Mouse (Mus musculus) liver, embryonic 12.5 days (tissue): ENCODE measurements around the gene Sept3. TPM values are rescaled to one million over a fixed set of nuclear protein-coding genes. Genes with fewer than 3 reads are reported as not detected.
A peak's percentile ranks its signal among the peaks of the same experiment; 100 is the strongest.

Experiments
- ATAC-seq: fragments of 200-750 bp; cut with Nextera tagmentation; 2 replicates; pipeline ENCODE4 v1.8.0; 2017; ENCODE audit warnings: moderate number of reproducible peaks, mild to moderate bottlenecking, moderate library complexity
- H3K27ac ChIP-seq: fragments of 300-500 bp; sonication (generic); 2 replicates; pipeline ENCODE4 v1.5.1; 2016; ENCODE audit warnings: mild to moderate bottlenecking
- H3K27me3 ChIP-seq: fragments of 300-500 bp; sonication (generic); replicated peaks from 2 replicates; pipeline ENCODE4 v1.6.1; 2016; ENCODE audit warnings: mild to moderate bottlenecking, moderate library complexity
- H3K36me3 ChIP-seq: fragments of 300-500 bp; sonication (generic); 2 replicates; pipeline ENCODE4 v1.6.1; 2016; ENCODE audit warnings: mild to moderate bottlenecking, moderate library complexity
- H3K4me1 ChIP-seq: fragments of 300-500 bp; sonication (generic); 2 replicates; pipeline ENCODE4 v1.6.1; 2016
- H3K4me2 ChIP-seq: fragments of 300-500 bp; sonication (generic); 2 replicates; pipeline ENCODE4 v1.6.1; 2016; ENCODE audit warnings: mild to moderate bottlenecking, moderate library complexity
- H3K4me3 ChIP-seq: fragments of 300-500 bp; sonication (generic); 2 replicates; pipeline ENCODE4 v1.5.1; 2016; ENCODE audit warnings: mild to moderate bottlenecking, moderate library complexity
- H3K9ac ChIP-seq: fragments of 300-500 bp; sonication (generic); 2 replicates; pipeline ENCODE4 v1.6.1; 2016; ENCODE audit warnings: mild to moderate bottlenecking, moderate library complexity
- H3K9me3 ChIP-seq: fragments of 300-500 bp; sonication (generic); replicated peaks from 2 replicates; pipeline ENCODE4 v1.6.1; 2016; ENCODE audit warnings: mild to moderate bottlenecking, moderate library complexity
- WGBS: fragments of 180-500 bp; shearing (Covaris S2); methylation state at CpG from one replicate; pipeline ENCODE4 v1.1.7; 2016; ENCODE audit not compliant: insufficient replicate concordance; 5-methylcytosine and 5-hydroxymethylcytosine counted together
- polyA plus RNA-seq: library from polyadenylated mRNA; unstranded; fragments of >200 nt; fragmentation: Nextera tagmentation; extraction: Ambion mirVana; gene quantifications from 2 replicates; pipeline ENCODE4 v1.2.1, GENCODE M21; 2016

Gene Sept3
- 0.81 and 1.4 TPM in 2 replicates for polyA plus RNA-seq

- peak within 1 kb of the TSS; percentile 46 for H3K4me3 ChIP-seq
- ATAC-seq: no peak
- H3K36me3 ChIP-seq: no peaks in the 10 kb centered on the region
- no peaks in the 10 kb centered on the region for H3K9me3 ChIP-seq
- WGBS: 22% methylated on average over 6 of the region's 6 CpGs
- peaks cover 81% of the 10 kb centered on the region for H3K27me3 ChIP-seq
- no peak within 1 kb of the TSS for H3K27ac ChIP-seq
- H3K4me2 ChIP-seq: peak within 1 kb of the TSS; percentile 67
- H3K4me1 ChIP-seq: peaks cover 22% of the 10 kb centered on the region
- no peak within 1 kb of the TSS for H3K9ac ChIP-seq
Measured at GRCm38 (mm10) chr15:82274593-82274926, at the start of gene Sept3. Gene Sept3, plus strand, starts transcription at chr15:82274893.

GRCm38 (mm10) chr15:82225769-82226168 is 48.9 kb upstream of the Sept3 start:
- peaks cover 60% of the 10 kb centered on the region for H3K27me3 ChIP-seq
- H3K4me2 ChIP-seq: no peak overlapping the region
- H3K4me1 ChIP-seq: peaks cover 65% of the 10 kb centered on the region
- WGBS: 58% methylated on average over 5 of the region's 5 CpGs
- no peak for ATAC-seq
- H3K4me3 ChIP-seq: no peak overlapping the region
- no peak overlapping the region for H3K9ac ChIP-seq
- H3K9me3 ChIP-seq: no peaks in the 10 kb centered on the region
- H3K27ac ChIP-seq: no peak overlapping the region
- no peaks in the 10 kb centered on the region for H3K36me3 ChIP-seq

- peaks cover 13% of the 10 kb centered on the region; the same call in 1 of the 2 replicates for H3K36me3 ChIP-seq
- 37% methylated on average over 11 of the region's 11 CpGs for WGBS
- peak overlapping the region; percentile 63 for H3K4me2 ChIP-seq
- ATAC-seq: peak; percentile 98
- no peaks in the 10 kb centered on the region for H3K9me3 ChIP-seq
- peak overlapping the region; percentile 63 for H3K9ac ChIP-seq
- 0 out of 2 replicates have a peak overlapping the region, but pooled peaks have one; percentile 12 for H3K4me3 ChIP-seq
- peak overlapping the region; percentile 90 for H3K27ac ChIP-seq
- H3K27me3 ChIP-seq: peaks cover 22% of the 10 kb centered on the region
- peaks cover 57% of the 10 kb centered on the region for H3K4me1 ChIP-seq
Measured at GRCm38 (mm10) chr15:82229542-82230045, 45.1 kb upstream of the Sept3 start.

GRCm38 (mm10) chr15:82230098-82230611 is 44.5 kb upstream of the Sept3 start:
- H3K27ac ChIP-seq: peak overlapping the region; percentile 90
- H3K27me3 ChIP-seq: peaks cover 17% of the 10 kb centered on the region
- 0 out of 2 replicates have a peak overlapping the region, but pooled peaks have one; percentile 12 for H3K4me3 ChIP-seq
- 58% methylated on average over 6 of the region's 6 CpGs for WGBS
- H3K36me3 ChIP-seq: peaks cover 13% of the 10 kb centered on the region; the same call in 1 of the 2 replicates
- peaks cover 54% of the 10 kb centered on the region for H3K4me1 ChIP-seq
- H3K9ac ChIP-seq: peak overlapping the region; percentile 62
- H3K4me2 ChIP-seq: peak overlapping the region; percentile 63
- peak; percentile 64 for ATAC-seq
- H3K9me3 ChIP-seq: no peaks in the 10 kb centered on the region

DNA sequence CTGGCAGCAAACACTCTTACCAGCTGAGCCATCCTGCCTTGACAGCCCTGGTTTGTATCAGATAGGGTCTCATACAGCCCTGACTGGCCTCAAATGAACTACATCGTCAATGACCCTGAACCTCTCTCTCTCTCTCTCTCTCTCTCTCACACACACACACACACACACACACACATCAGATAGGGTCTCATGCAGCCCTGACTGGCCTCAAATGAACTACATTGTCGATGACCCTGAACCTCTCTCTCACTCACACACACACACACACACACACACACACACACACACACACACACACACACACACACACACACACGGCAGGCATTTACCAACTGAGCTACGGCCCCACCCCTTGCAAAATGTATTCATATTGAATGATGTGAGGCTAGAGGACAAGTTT is 43.6 kb upstream of the Sept3 start:
- peaks cover 54% of the 10 kb centered on the region for H3K4me1 ChIP-seq
- no peaks in the 10 kb centered on the region for H3K9me3 ChIP-seq
- peaks cover 7% of the 10 kb centered on the region for H3K27me3 ChIP-seq
- WGBS: 66% methylated on average over 4 of the region's 4 CpGs
- no peak overlapping the region for H3K4me2 ChIP-seq
- peak overlapping the region; percentile 90 for H3K27ac ChIP-seq
- no peak overlapping the region for H3K9ac ChIP-seq
- ATAC-seq: no peak
- no peak overlapping the region for H3K4me3 ChIP-seq
- peaks cover 13% of the 10 kb centered on the region; the same call in 1 of the 2 replicates for H3K36me3 ChIP-seq

DNA sequence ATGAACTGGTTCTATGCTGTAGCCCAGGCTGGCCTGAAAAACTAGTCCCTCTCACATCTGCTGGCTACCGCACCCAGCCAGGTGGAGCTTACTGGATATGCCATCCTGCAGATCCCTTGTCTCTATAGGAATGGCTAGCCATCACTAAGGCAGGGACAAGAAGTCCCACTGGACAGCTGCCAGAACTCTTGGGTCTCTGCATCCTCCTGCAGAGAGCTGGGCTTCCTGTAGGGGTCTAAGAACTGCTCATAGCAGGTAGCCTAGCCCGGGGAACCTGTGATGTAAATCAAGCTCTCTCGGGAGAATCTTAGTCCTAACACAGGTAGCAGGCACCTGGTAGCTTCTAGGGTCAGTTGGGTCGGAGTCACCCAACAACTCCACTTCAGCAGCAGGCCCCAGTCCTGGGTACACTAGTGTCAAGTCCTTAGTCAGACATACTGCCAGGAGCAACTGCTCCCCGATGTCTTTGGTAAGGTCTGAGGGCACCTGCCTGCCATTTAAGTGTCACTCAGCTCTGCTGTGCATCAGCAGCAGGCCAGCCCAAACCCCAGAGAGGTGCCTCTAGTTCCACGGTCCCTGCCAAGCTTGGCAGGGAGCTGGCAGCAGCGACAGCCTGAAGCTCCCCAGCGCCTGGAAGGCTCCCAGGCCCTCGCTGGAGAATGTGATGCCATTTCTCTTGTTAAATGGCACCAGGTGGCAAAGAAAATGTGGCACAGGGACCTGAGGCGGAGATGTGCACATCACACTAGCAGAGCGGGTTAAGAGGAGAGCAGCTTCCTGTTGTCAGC is 42.9 kb upstream of the Sept3 start:
- no peak for ATAC-seq
- Histone ChIP-seq H3K4me2 (no peak overlapping the region), H3K4me3 (no peak overlapping the region), H3K27ac (peak overlapping the region; percentile 90), H3K9ac (no peak overlapping the region), H3K4me1 (peaks cover 54% of the 10 kb centered on the region), H3K9me3 (no peaks in the 10 kb centered on the region), H3K27me3 (peaks cover 1% of the 10 kb centered on the region; the same call in 1 of the 2 replicates), H3K36me3 (peaks cover 13% of the 10 kb centered on the region; the same call in 1 of the 2 replicates)
- 71% methylated on average over 11 of the region's 11 CpGs for WGBS

GRCm38 (mm10) chr15:82232651-82233050 is 42.0 kb upstream of the Sept3 start:
- Histone ChIP-seq H3K9ac (no peak overlapping the region), H3K4me1 (peaks cover 50% of the 10 kb centered on the region), H3K4me3 (no peak overlapping the region), H3K4me2 (no peak overlapping the region), H3K27me3 (no peaks in the 10 kb centered on the region), H3K36me3 (peaks cover 18% of the 10 kb centered on the region), H3K9me3 (no peaks in the 10 kb centered on the region), H3K27ac (no peak overlapping the region; the same call in 1 of the 2 replicates)
- 82% methylated on average over 4 of the region's 4 CpGs for WGBS
- ATAC-seq: no peak

DNA sequence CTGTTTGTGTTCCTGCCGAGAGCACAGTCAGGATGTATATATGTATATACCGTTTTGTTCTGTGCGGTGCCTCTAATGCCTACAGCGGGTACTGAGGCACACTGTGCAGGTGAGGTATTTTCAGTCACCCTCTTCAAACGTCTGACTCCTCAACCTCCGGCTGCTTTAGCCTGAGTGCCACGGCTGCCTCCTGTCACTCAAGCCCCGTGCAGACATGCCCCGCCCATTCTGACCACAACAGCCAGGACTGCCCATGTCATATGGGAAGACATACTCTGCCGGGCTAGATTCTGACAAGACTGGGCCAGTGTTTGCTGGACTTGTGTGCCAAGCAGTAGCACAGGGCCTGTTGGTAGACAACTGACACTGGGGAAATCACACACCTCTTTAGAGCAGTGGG is 39.0 kb upstream of the Sept3 start:
- 45% methylated on average over 10 of the region's 10 CpGs for WGBS
- Histone ChIP-seq H3K4me1 (peaks cover 26% of the 10 kb centered on the region), H3K36me3 (peaks cover 37% of the 10 kb centered on the region), H3K9me3 (no peaks in the 10 kb centered on the region), H3K4me2 (no peak overlapping the region), H3K27me3 (no peaks in the 10 kb centered on the region), H3K4me3 (no peak overlapping the region), H3K27ac (peak overlapping the region; percentile 30; the same call in 1 of the 2 replicates), H3K9ac (no peak overlapping the region)
- ATAC-seq: peak; percentile 33; the same call in 1 of the 2 replicates

DNA sequence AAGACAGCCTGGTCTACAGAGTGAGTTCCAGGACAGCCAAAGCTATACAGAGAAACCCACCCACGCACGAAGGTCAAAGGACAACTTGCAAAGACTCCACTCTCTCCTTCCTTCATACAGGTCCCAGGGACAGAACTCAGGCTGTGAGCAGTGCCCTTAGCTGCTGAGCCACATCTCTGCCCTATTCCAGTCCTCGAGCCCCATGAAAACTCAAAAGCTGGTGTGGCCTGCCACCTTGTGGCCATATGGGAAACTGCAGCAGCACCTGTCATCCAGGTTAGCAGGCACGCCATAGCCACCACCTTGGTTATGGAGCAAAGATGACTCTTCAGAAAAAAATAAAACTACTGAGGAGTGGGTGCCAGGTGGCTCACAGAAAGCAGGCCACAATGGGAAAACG is 38.1 kb upstream of the Sept3 start:
- no peak overlapping the region for H3K4me2 ChIP-seq
- 21% methylated on average over 5 of the region's 5 CpGs for WGBS
- peaks cover 17% of the 10 kb centered on the region for H3K4me1 ChIP-seq
- H3K4me3 ChIP-seq: no peak overlapping the region
- peak; percentile 72 for ATAC-seq
- no peak overlapping the region for H3K27ac ChIP-seq
- no peaks in the 10 kb centered on the region for H3K9me3 ChIP-seq
- H3K27me3 ChIP-seq: no peaks in the 10 kb centered on the region
- H3K9ac ChIP-seq: no peak overlapping the region
- H3K36me3 ChIP-seq: peaks cover 41% of the 10 kb centered on the region

DNA sequence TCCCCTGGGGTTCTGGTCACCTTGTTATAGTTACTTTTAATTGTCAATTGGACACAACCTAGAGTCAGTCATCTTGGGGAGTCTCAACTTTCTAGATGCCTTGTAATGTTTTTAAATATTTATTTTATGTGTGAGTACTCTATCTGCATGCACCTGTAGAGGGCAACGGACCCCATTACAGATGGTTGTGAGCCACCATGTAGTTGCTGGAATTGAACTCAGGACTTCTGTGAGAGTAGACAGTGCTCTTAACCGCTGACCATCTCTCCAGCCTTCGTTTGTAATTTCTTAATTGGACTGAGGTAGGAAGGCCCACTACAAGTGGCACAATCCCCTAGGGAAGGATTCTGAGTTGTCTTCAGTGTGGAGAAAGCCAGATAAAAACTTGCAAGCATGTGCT is 31.4 kb upstream of the Sept3 start:
- H3K4me2 ChIP-seq: peak overlapping the region; percentile 95
- H3K4me3 ChIP-seq: peak overlapping the region; percentile 72
- WGBS: 65% methylated on average over 3 of the region's 3 CpGs
- H3K9me3 ChIP-seq: no peaks in the 10 kb centered on the region
- ATAC-seq: no peak
- H3K4me1 ChIP-seq: peaks cover 18% of the 10 kb centered on the region
- H3K36me3 ChIP-seq: peaks cover 17% of the 10 kb centered on the region
- H3K27ac ChIP-seq: peak overlapping the region; percentile 85; the same call in 1 of the 2 replicates
- peak overlapping the region; percentile 84 for H3K9ac ChIP-seq
- H3K27me3 ChIP-seq: no peaks in the 10 kb centered on the region

DNA sequence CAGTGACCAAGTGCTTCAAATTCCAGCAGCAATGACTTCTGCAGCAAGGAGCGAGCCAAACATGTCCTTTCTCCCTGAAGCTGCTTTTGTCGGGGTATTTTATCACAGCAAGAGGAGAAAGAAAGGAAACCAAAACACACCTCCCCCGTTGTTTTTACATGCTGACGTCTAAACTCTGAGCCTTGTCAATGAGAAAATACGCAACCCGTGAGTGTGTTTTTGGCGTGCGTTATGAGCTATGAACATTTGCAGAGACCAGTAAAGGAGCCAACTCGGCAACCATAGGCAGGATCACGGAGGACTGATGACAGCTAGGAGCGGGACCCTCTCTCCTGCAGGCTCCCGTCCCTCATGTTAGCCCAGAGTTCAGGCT is 31.0 kb upstream of the Sept3 start:
- Histone ChIP-seq H3K9ac (peak overlapping the region; percentile 84), H3K36me3 (peaks cover 13% of the 10 kb centered on the region)
- WGBS: 9% methylated on average over 12 of the region's 12 CpGs

More for the DNA sequence above, 31.0 kb upstream of the Sept3 start:
- peaks cover 18% of the 10 kb centered on the region for H3K4me1 ChIP-seq
- H3K27me3 ChIP-seq: no peaks in the 10 kb centered on the region
- peak overlapping the region; percentile 85 for H3K27ac ChIP-seq
- no peak for ATAC-seq
- peak overlapping the region; percentile 72 for H3K4me3 ChIP-seq
- H3K4me2 ChIP-seq: peak overlapping the region; percentile 95
- no peaks in the 10 kb centered on the region for H3K9me3 ChIP-seq
